Mouse (Mus musculus) brain, embryonic 14.5 days (tissue): ENCODE measurements around the gene Grin3a. TPM values are rescaled to one million over a fixed set of nuclear protein-coding genes. Genes with fewer than 3 reads are reported as not detected.
"Not testable (repeated sequence)": the region's sequence is repeated elsewhere in the genome, so short reads cannot be mapped to it uniquely, and the experiment has no call there.

Experiments
- DNase-seq: peaks from one replicate; pipeline ENCODE4 v3.0.0-alpha.2; 2011; ENCODE audit warnings: low read depth
- CTCF ChIP-seq: fragments of 200-500 bp; IDR thresholded peaks from 2 replicates; pipeline ENCODE4 v1.5.1; 2012; ENCODE audit warnings: inconsistent platforms, mild to moderate bottlenecking, moderate library complexity, borderline replicate concordance; ENCODE audit not compliant: insufficient read depth, insufficient read length; ENCODE audit errors: extremely low read depth
- POLR2A ChIP-seq: fragments of 200-500 bp; IDR thresholded peaks from 2 replicates; pipeline ENCODE4 v1.6.1; 2012; ENCODE audit warnings: mild to moderate bottlenecking, inconsistent platforms, borderline replicate concordance; ENCODE audit not compliant: poor library complexity, insufficient read depth, insufficient read length, severe bottlenecking; ENCODE audit errors: extremely low read depth
- polyA plus RNA-seq: library from polyadenylated mRNA; depleted of rRNA; stranded (reverse); fragments of >200 nt; gene quantifications from 2 replicates; pipeline ENCODE4 v1.2.3, GENCODE M21; 2012

Gene Grin3a
- polyA plus RNA-seq, 1 experiment, result 18.1 TPM

DNA sequence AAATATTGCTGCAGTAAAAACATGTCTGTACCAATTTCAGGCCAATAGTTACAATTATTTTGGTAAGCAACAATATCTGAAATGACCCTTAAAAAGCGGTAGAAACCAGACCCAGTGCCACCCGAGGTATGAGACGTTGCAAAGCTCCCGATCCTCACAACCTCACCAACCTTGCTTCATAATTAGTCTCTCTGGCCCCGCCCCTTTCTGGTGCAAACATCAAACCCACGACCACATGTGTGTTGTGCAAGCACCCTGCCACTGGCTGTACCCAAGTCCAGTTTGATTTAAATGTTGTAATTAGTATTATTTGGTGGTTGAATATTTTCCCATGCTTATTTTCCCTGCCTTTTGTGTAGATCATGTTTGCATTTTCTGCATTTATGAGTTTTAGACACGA lies 168.8 kb downstream of the Grin3a start:
- no peak for DNase-seq

DNA sequence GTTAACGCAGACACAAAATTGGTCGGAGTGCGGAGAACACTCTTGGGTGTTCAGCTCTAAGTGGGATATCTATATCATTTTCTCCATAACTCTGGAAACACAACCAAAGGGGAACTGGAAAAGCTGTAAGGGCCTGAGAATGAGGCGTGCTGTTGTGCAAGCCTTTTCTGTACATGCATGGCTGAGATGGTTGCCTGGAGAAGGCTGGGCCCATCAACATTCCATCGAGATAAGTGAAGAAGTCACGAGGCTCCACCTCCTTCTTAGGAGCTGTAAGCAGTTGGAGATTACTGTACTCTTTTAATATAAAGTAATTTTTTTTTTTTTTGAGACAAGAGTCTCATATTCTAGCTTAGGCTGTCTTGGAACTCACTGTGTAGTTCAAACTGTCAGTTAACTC lies 169.5 kb downstream of the Grin3a start:
- no peak for TF ChIP-seq POLR2A
- no peak for DNase-seq

More for the DNA sequence above, 168.8 kb downstream of the Grin3a start:
- TF ChIP-seq POLR2A, result no peak
- no peak for TF ChIP-seq CTCF

DNA sequence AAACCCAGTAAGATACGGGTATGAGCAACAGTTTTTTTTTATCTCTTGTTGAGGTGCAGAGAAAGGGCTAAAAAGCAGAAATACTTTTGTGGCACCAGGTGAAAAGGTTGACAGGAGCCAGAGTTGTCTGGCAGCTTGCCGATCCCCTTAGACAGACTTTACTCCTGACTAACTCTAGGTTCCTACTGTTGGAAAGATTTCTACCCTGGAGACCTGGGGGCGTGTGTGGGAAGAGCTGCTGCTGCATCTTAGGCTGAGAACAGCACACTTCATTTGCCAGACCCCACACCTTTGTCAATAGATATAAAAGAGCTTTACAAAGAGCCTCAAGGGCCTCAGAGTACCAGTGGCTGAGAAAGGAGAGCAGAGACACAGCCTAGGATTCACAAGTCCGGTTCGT lies 180.7 kb downstream of the Grin3a start:
- no peak for TF ChIP-seq CTCF
- TF ChIP-seq POLR2A, result no peak
- DNase-seq, result no peak

DNA sequence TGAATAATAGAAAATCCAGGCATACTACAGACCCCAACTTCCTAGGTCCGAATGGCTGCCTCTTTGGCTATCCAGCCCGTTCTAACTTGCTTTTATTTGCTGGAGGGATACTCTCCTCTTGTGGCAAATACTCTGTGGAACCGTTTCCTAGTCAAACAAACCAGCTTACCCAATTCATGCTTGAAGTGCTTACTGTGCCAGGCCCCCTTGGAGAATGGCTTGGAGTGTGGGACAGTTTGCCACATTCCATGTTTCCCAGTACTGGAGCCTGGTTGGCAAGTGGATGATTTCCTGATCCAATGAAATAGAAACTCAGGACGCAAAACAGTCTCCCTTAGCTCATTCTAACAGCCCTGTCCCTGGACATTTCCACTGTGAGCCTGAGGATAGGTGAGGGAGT lies 183.3 kb downstream of the Grin3a start:
- TF ChIP-seq CTCF, result no peak
- TF ChIP-seq POLR2A, result no peak
- no peak for DNase-seq

DNA sequence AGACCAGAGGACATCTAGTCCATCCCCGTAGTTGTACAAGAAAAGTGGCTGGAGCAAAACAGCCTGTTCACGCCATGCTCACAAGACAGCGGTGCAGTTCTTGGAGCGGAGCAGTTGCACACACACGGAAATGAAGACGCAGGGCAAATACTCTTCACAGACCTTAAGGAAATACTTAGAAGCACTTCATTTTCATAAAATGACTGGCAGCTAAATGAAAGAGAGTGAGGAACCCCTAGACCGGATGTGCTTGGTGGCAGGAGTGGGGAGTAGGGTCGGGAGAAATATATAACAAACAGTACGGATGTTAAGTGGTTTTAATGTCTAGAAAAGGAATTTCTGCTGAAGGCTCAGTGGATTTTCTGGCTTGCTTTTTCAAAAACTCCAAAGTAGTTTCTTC lies 183.9 kb downstream of the Grin3a start:
- TF ChIP-seq POLR2A (no peak), CTCF (no peak)

DNA sequence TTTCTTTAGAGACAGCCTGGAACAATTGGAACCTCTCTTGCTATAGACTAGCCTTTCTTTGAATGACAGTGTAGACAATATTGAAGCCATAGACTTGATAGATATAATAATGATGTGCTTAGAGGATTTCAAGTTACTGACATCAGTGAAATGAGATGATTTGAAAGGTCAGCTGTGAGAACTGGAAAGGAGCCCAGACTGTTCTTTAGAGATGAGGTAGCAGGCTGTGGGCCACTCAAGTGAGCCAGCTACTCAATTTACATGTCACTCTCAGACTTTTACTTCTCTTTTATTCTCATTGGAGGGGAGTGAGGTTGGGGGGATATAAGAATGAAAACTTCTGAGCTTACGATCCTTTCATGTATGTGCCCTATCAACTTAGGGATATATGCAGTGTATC lies 186.1 kb downstream of the Grin3a start:
- DNase-seq, result peak; percentile 64
- no peak for TF ChIP-seq CTCF
- no peak for TF ChIP-seq POLR2A

More for the DNA sequence above, 183.9 kb downstream of the Grin3a start:
- DNase-seq, result no peak

DNA sequence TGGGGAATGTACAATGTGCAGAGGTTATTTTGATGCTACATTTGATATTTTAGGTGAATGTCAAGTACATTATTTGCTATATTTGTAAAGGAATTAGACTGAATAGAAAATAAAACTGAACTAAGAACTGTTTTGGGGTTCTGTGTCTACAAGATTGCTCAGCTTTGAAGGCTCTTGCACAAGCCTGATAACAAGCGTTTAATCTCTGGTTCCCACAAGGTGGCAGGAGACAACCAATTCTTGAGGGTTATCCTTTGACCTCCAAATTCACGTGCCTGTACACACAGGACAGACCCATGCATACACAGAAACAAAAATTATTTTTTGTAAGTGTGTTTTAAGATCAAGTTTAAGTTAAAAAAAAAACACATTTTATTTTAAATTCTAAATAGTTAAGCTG lies 205.6 kb downstream of the Grin3a start:
- no peak for DNase-seq
- TF ChIP-seq CTCF, result no peak
- no peak for TF ChIP-seq POLR2A

DNA sequence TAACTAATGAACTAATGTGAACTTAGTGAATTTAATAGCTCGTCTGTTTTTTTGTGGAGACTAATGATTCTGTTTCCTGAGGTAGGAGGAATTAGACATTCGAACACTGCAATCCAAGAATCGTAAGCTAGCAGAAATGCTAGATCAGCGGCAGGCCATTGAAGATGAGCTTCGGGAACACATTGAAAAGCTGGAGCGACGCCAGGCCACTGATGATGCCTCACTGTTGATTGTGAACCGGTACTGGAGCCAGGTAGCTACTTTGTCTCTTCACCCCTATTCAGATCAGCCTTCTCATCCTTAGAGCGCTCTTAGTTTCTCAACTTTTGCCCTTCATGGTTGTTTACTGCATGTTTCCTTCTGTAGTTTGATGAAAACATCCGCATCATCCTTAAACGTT lies 207.7 kb downstream of the Grin3a start:
- no peak for DNase-seq
- TF ChIP-seq CTCF, result no peak

DNA sequence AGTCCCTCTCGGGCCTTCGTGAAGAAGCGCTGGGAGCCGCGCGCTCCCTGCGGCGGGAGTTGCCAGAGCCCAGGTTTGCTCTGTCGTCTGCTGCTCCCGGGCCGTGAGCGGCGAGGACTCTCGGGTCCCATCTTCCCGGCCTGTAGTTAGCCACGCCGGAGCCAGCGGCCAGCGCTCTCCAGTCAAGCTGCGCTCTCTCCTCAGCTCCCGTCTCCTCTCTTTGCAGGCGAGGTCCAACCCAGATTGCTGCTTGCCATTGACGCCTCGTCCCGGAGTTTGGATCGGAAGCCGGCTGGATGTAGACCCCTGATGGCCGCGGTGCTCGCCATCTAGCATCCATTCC lies 213.4 kb downstream of the Grin3a start:
- no peak for DNase-seq
- TF ChIP-seq POLR2A (no peak), CTCF (no peak)

DNA sequence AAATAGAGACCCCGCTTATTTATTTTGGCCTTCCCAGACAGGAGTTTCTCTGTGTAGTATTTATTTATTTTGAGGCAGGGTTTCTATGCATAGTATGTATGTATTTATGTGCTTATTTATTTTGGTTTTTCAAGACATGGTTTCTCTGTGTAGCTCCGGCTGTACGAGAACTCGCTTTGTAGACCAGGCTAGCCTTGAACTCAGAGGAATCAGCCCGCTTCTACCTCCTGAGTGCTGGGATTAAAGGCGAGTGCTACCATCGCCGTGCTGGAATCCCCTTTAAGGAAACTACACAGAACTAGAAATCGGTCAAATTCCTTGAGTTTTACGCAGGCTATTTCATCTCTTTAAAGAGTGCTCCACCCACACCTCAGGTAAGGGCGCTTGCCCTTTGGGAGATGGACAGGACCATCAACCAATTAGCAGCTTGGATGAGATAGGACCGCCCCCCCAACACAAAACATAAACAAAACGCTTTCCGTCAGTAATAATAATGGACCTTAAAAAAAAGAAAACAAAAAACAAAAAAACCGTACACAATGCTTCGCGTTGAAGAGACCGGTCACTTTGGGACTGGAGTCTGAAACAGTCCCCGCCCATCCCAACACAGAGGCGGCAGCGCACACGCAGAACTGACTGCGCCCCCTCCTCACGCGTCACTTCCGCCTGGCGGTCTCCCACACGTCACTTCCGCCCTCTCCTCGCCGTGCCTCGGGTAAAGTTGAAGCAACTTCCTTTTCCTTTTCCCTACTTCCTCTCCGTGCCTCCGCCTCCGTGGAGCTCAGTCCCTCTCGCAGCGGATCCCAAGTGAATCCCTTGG lies 214.0 kb downstream of the Grin3a start, which contains the start of gene Rnf20:
Gene Rnf20, plus strand, starts transcription at position 688 of the 820 bp plus-strand sequence.
- DNase-seq, result peak; percentile 99
- peak; percentile 65; the same call in 1 of the 2 replicates for TF ChIP-seq POLR2A
- TF ChIP-seq CTCF, result no peak

DNA sequence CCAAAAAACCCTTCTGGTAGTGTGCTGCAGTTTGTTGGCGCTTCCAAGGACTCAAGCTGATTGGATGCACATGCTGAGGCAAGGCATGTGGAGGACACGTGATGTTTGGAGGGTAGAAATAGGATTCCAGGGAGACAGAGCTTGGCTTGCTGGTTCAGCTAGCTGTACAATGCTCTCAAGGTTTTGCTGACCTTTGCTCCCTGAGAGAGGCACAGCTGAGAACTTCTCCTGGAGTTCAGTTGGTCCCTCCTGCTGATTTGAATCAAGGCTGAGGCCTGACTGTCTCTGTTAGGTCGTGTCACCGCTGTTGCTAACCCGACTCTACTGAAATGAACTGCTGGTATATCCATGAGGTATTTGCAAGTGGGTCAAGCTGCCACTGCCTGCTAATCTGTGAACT lies 216.6 kb downstream of the Grin3a start:
- no peak for TF ChIP-seq POLR2A
- DNase-seq, result no peak

DNA sequence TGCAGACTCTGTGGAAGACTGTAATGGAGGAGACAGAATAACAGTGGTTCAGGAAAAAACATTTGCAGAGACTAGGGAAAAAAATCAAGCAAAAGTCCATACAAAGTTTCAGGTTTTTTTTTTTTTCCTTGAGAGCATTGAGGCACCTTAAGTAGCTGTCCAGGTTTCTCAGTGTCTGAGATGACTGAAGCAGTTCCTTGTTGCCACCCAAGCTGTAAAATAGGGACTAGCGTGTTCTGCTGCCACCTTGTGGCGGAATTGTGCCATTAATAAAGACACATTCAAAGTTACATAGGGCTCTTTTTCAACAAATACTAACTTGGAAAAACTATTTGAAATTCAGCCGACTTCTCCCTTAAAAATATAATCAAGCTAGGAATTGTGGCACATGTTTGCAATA lies 218.6 kb downstream of the Grin3a start:
- no peak for TF ChIP-seq POLR2A
- TF ChIP-seq CTCF, result peak; percentile 74; the same call in 1 of the 2 replicates
- DNase-seq, result peak; percentile 86

DNA sequence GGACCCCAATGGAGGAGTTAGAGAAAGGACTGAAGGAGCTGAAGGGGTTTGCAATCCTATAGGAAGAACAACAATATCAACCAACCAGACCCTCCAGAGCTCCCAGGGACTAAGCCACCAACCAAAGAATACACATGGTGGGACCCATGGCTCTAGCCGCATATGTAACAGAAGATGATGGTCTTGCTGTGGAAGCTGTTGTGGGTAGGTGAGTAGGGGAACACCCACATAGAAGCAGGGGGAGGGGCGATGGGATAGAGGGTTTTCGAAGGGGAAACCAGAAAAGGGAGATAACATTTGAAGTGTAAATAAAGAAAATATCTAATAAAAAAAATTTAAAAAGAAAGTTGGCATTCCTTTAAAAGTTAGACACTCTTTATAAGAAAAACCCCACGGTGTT lies 220.6 kb downstream of the Grin3a start:
- not testable (repeated sequence) for DNase-seq

DNA sequence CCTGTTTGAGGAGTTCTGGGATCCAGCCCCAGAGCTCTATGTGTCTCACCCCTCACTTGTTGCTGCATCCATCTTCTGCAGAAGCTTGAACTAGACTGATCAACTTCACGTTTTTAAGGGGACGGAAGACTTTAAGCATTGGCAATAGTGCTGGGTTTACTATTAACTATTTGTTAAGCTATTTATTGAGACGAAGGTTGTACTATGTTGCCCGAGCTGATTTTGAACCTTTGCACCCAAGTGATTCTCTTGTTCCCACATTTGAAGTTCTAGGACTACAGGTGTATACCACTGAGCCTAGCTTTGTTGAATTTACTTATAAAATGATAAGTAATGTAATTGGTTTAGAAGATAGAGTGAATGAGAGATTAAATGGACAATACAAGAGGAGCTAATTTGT lies 221.6 kb downstream of the Grin3a start:
- no peak for TF ChIP-seq POLR2A
- no peak for DNase-seq

DNA sequence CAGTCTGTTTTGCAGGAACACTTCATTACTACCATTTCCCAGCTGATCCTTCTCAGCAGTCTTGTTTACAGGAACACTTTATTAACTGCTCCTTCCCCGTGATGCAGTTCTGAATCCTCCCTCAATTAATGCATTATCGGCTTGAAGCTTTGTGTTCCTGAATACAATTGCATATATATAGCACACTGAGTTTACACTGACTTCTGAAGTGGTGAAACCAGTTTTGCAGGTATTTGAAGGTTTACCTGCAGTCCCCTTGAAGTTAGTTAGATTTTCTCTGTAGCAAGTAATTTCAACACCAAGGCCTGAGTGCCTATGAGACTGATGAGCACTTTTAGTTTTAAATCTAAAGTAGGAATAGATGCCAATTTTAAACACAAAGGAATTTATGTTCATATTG lies 223.3 kb downstream of the Grin3a start:
- TF ChIP-seq POLR2A, result no peak
- TF ChIP-seq CTCF, result no peak
- DNase-seq, result no peak

DNA sequence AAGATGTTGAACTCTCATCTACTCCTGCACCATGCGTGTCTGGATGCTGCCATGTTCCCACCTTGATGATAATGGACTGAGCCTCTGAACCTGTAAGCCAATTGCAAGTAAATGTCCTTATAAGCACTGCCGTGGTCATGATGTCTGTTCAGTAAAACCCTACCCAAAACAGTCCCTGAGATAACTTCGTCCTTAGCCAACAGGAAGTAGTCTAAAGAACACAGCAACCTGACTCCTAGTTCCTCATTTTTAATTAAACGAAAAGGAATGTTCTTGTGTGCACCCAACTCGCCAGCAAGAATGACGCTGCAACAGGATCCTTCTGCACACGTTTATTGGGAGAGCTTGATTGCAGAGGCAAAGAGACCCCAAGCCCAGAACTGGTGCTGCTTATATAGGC lies 225.7 kb downstream of the Grin3a start:
- not testable (repeated sequence) for DNase-seq
